Mouse (Mus musculus): ENCODE data around the gene Chuk. TPM values are rescaled to one million over a fixed set of nuclear protein-coding genes. Genes with fewer than 3 reads are reported as not detected.
A peak's percentile ranks its signal among the peaks of the same experiment; 100 is the strongest.

The Chuk gene
- total RNA-seq, 2 experiments from 2014 or later = 61.4 to 64.7 TPM

GRCm38 (mm10) chr19:44107661-44108521, 611 bp upstream of the Chuk start:
- DNase-seq = no peak
- intact Hi-C loops (cut with DNase I) = no loop called here

DNA sequence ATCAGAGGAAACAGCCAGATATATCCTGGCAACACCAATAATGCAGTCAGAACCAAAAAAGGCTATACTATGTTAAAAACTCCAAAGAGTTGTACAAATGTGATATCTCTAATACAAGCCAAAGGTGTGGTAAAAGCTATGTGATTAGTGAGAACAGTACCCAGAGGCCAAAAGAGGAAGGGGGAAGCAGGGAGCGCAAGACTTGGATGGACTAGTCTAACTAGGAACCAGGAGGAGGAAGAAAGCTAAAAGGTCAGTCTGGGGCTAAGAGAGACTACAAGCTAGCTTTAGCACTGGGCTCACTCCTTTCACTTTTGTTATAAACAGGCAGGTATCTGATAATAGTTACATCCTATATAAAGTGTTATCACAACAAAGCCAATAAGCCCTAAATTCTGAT, 2.9 kb downstream of the Chuk start:
- DNase-seq = no peak
- intact Hi-C loops (cut with DNase I) = no loop called here

- no peak for DNase-seq
- intact Hi-C loops (cut with DNase I) = no loop called here
Measured at GRCm38 (mm10) chr19:44103001-44103400, 4.3 kb downstream of the Chuk start.

DNA sequence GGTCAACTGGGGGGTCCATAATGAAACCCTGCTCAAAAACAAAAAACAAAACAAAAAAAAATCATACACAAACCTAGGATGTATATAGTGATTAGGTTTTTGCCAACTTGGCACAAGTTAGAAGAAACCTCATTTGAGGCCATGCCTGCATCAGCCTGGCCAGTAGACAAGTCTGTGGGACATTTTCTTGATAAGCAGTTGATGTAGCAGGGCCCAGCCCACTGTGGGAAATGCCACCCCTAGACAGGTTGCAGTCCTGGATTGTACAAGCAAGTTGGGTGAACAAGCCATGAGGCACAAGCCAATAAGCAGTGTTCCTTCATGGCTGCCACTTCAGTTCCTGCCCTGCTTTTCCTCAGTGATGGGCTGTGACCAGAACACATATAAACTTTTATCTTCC, 6.4 kb downstream of the Chuk start:
- DNase-seq = no peak
- intact Hi-C loops (cut with DNase I) = no loop called here

GRCm38 (mm10) chr19:44086278-44086677, 21.0 kb downstream of the Chuk start:
- DNase-seq = no peak
- intact Hi-C loops (cut with DNase I) = no loop called here

DNA sequence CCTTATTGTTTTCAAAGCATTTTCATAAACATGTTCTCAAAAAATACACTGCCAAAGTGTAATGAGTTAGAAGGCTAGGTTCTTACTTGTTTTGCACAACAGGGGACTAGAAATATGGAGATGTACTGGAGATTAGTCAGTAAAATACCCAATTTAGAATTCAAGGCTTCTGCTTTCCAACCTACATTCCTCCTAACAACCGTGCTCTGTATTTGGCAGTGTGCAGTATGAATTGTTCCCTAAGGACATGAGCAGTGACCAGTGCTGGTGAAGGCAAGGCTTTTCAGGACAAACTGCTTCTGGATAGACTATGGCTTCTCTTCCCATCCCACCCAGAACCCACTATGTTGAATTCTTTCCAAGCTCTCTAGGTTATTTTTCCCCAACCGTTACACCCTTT, 26.4 kb downstream of the Chuk start:
- DNase-seq = no peak
- intact Hi-C loops (cut with DNase I) = no loop called here

DNA sequence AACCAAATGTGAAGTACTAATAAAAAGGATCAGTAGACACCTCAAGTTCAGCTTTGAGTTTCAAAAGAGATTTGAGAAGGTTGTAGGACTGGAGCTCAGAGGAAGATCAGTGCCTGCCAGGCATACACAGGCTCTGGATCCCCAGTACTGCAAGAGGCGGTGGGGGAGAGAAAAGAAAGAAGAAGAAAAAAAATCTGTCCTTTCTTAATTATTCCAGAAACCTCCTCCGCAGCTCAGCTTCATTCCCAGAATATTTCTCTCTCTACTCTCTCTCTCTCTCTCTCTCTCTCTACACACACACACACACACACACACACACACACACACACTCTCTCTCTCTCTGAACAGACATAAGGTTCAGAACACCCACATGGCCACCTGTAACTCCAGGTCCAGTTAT, 27.3 kb downstream of the Chuk start:
- intact Hi-C loops (cut with DNase I) = no loop called here
- no peak for DNase-seq

GRCm38 (mm10) chr19:44077024-44077423, 30.3 kb downstream of the Chuk start:
- DNase-seq = no peak
- intact Hi-C loops (cut with DNase I) = no loop called here

- intact Hi-C loops (cut with DNase I) = no loop called here
- DNase-seq = no peak
Measured at GRCm38 (mm10) chr19:44076457-44076856, 30.8 kb downstream of the Chuk start.

DNA sequence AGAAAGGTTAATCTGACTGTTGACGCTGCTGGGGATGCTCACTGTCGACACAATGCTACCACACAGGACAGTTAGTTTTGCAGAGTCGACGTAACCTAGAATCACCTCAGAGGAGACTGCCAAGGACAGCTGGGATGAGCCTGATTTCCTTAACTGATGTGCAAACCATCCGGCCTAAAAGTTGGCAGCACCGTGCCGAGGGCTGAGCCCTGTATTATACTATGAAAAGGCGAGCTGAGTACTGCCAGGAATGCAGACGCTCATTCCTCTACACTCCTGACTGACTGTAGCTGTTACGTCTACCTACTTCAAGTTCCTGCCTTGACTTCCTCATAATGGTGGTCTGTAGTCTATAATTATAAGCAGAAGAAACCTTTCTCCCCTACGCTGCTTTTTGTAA, 32.3 kb downstream of the Chuk start:
- no peak for DNase-seq
- intact Hi-C loops (cut with DNase I) = no loop called here

DNA sequence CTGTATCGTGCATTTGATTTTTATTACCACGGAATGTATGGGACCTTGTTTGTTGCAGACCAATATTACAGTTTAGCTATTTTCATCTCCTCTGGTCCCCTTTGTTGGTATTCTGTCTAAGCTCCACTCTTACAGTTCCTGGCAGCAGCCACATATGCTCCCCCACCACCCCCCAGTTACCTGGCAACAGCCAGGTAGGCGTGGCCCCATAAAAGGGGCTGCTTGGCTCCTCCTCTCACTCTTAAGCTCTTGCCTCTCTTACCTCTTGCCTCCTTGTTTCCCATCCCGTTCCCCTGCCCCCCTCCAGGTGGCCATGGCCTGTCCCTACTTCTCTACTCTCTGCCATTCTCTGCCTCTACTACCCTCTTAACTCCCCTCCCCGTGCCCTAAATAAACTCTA, 36.1 kb downstream of the Chuk start:
- intact Hi-C loops (cut with DNase I) = no loop called here
- DNase-seq = no peak

- intact Hi-C loops (cut with DNase I) = no loop called here
- DNase-seq = no peak
Measured at GRCm38 (mm10) chr19:44069914-44070232, 37.4 kb downstream of the Chuk start.

DNA sequence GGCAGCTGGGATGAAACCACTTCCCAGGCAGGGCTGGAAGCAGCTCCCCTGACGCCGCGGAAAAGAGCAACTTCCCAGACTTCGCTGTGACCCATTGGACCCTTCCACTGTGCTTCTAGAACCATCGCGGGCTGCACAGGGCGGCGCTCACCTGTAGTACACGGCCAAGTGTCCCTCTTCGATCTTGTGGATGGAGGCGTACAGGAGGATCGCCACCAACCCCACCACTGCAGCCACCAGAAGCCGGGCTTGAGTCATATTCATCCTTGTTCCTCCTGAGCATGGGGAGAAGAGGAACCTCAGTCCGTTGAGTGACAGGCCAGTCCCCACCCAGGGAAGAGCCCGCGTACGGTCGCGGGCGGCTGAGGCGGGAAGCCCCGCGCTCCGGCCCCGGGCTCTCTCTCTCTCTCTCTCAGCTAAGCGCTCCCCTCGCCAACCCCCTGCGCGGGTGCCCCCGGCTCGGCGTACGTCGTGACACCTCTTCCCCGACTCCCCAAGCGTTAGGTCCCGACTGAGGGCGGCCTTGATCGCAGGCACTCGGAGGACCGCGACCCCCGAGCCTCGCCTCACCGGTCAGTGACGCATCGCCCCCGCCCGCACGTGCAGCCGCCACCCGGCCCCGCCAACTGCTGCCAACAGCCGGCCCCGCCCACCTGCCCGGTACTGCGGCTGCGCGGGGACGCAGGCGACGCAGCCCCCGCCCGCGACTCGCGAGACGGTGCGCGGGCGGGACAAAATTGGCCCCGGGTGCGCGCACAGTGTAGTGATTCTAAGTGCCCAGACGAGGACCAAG, 38.0 kb downstream of the Chuk start, which contains the start of gene Erlin1:
Erlin1 (minus strand) TSS at position 665 of the 793 bp plus-strand sequence.
- DNase-seq = peak; percentile 95
- intact Hi-C loops (cut with DNase I) = no loop called here

DNA sequence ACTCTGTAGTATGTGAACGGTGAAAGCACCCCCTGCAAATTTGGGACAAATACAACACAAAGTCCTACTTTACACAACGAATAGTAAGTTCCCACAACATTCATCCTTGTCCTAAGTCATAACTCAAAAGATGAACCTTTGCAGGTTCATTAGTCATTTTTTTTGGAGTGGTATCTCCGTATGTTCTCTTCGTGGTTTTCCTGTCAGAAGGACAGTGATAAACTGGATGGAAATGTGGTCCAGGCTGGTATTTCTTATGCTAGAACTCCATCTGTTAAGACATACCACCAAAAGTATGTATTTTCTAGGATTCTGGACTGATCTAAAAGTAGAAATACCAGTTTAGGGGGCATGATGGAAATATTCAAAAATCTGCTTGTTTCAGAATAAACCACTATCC, 39.0 kb downstream of the Chuk start:
- no peak for DNase-seq
- intact Hi-C loops (cut with DNase I) = no loop called here

- intact Hi-C loops (cut with DNase I) = no loop called here
- no peak for DNase-seq
Measured at GRCm38 (mm10) chr19:44067323-44068049, 39.8 kb downstream of the Chuk start.

GRCm38 (mm10) chr19:44064734-44065133, 42.5 kb downstream of the Chuk start:
- no peak for DNase-seq
- intact Hi-C loops (cut with DNase I) = no loop called here

DNA sequence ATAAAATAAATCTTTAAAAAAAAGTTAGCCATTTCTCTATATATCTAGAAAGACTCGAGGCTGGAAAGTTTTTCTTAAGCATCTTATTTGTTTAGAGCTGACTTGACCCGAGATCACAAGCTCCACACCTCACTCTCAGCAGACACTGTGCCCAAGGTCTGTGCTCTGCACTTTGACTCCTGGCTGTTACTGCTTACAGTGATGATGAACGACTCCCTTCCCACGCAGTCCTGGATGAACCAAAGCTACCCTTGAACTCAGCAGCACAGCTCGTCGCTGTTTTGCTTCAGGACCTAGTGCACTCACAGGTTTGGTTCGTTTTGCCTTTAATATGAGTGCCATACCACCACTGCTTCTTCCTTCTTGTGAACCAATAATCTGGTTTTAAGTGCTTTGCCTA, 43.5 kb downstream of the Chuk start:
- DNase-seq = no peak
- intact Hi-C loops (cut with DNase I) = no loop called here

DNA sequence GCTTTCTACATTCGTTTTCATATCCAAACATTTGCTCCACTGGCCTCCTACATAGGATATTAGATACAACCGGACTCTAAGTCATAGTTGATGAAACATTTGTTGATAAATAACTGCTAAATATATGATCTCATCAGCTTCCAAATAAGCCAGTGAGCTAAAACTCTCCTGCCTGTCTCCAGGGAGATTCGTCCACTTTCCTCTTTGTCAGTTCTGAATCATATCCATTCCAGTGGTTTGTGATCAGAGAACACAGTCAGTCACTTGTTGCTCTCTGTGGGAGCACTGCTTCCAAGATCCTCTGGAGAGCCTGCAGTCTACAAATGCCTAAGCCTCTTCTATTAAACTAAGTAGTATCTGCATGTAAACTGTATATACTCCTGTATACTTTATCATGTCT, 47.1 kb downstream of the Chuk start:
- intact Hi-C loops (cut with DNase I) = no loop called here
- no peak for DNase-seq

DNA sequence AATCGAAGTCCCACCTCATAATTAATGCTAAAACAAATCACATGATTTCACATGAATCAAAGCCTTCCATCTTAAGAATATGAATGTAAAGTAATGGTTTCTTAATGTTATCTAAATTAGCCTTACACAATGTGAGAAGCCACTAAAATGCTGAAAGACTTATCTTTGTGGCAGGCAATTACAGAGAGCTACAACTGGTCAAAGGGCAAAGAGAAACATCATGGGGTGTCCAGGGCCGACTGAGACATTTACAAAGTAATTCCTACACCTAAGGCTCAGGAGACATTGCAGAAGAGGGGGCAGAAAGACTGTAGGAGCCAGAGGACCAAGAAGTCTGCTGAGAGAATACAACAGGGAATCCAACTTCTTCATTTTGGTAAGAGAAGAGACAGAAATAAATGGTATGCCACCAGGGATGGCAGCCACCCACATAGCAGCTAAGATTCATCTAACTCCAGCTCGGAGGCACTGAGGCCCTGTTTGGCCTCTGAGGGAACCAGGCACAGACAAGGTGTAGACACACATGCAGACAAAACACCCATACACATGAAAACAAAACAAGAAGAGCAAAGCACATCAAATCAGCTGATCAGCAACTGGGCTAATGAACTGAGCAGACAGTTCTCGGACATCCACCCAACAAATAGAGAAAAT, 52.0 kb downstream of the Chuk start:
- intact Hi-C loops (cut with DNase I) = loop anchor here (10.0 kb wide), 1 partner anchor 220 kb away; no protein-coding TSS in a partner anchor
- no peak for DNase-seq

GRCm38 (mm10) chr19:44050388-44050787, 56.9 kb downstream of the Chuk start:
- no peak for DNase-seq
- intact Hi-C loops (cut with DNase I) = loop anchor here (10.0 kb wide), 1 partner anchor 216 kb away; no protein-coding TSS in a partner anchor

- intact Hi-C loops (cut with DNase I) = no loop called here
- DNase-seq = no peak
Measured at GRCm38 (mm10) chr19:44049282-44049681, 58.0 kb downstream of the Chuk start.
